ENCODE assay signal across 22 mouse cellular contexts in genomic region chr2:91977960-91978359, GRCm38 (mm10). TPM values are rescaled to one million over a fixed set of nuclear protein-coding genes. Genes with fewer than 3 reads are reported as not detected.
A peak's percentile ranks its signal among the peaks of the same experiment; 100 is the strongest.
DNase-seq lines count a peak whose midpoint lies in the region; ATAC-seq and TF ChIP-seq lines count a peak whose summit lies in the region.
"Had no signal": no experiment of that assay in that cellular context is flagged by ENCODE, and none has a peak within 500 bp of the region (broad histone marks: within the 10 kb centered on the region; RNA-seq: fewer than 3 reads in every experiment).

No protein-coding gene starts in this region.

- no peak overlapping the region for H3K4me3 ChIP-seq in heart, embryonic 11.5 days (ENCODE audit: low read depth, low read length)
- no peak overlapping the region for H3K4me3 ChIP-seq in midbrain, embryonic 15.5 days
- H3K4me3 ChIP-seq in midbrain, postnatal 0 days (ENCODE audit: low read depth, low read length) = no peak overlapping the region
- no peak overlapping the region for H3K4me3 ChIP-seq in embryonic facial prominence, embryonic 12.5 days
- no peak overlapping the region for H3K4me3 ChIP-seq in olfactory bulb, adult 2 months (ENCODE audit: insufficient read depth, low read depth, low read length)
- H3K4me3 ChIP-seq: hindbrain, embryonic 12.5 days; liver, embryonic 12.5 days; midbrain, embryonic 10.5 days; myocyte had no signal

- no peak overlapping the region for H3K4me2 ChIP-seq in heart, embryonic 11.5 days
- H3K4me2 ChIP-seq in midbrain, embryonic 15.5 days = no peak overlapping the region
- H3K4me2 ChIP-seq in midbrain, postnatal 0 days (ENCODE audit: low read depth, low read length, poor library complexity, severe bottlenecking) = no peak overlapping the region
- no peak overlapping the region for H3K4me2 ChIP-seq in embryonic facial prominence, embryonic 12.5 days (replicated peaks)
- H3K4me2 ChIP-seq: hindbrain, embryonic 12.5 days; liver, embryonic 12.5 days had no signal

- ATAC-seq in heart, embryonic 11.5 days (replicated peaks; ENCODE audit: insufficient number of reproducible peaks, low FRiP score, low TSS enrichment) = no peak
- ATAC-seq in midbrain, embryonic 15.5 days (replicated peaks) = no peak
- ATAC-seq in midbrain, postnatal 0 days (ENCODE audit: low FRiP score) = no peak
- ATAC-seq in embryonic facial prominence, embryonic 12.5 days (ENCODE audit: insufficient number of reproducible peaks, insufficient read depth, low FRiP score, low TSS enrichment) = no peak
- ATAC-seq: liver, embryonic 12.5 days had no signal

- H3K36me3 ChIP-seq in heart, embryonic 11.5 days (ENCODE audit: control insufficient read depth, insufficient read depth, low read length) = no peaks in the 10 kb centered on the region
- H3K36me3 ChIP-seq in midbrain, embryonic 15.5 days (replicated peaks) = no peaks in the 10 kb centered on the region
- no peaks in the 10 kb centered on the region for H3K36me3 ChIP-seq in midbrain, postnatal 0 days (ENCODE audit: insufficient read depth, low read length)
- H3K36me3 ChIP-seq in embryonic facial prominence, embryonic 12.5 days = no peaks in the 10 kb centered on the region
- H3K36me3 ChIP-seq: hindbrain, embryonic 12.5 days; liver, embryonic 12.5 days; midbrain, embryonic 10.5 days had no signal

- H3K27me3 ChIP-seq in heart, embryonic 11.5 days (ENCODE audit: control insufficient read depth, insufficient read depth, low read length) = peaks cover 33% of the 10 kb centered on the region
- H3K27me3 ChIP-seq in midbrain, embryonic 15.5 days (replicated peaks) = peaks cover 31% of the 10 kb centered on the region
- peaks cover 14% of the 10 kb centered on the region for H3K27me3 ChIP-seq in midbrain, postnatal 0 days (ENCODE audit: insufficient read depth, low read length)
- peaks cover 46% of the 10 kb centered on the region for H3K27me3 ChIP-seq in embryonic facial prominence, embryonic 12.5 days

- TF ChIP-seq CTCF in midbrain, postnatal 0 days (IDR thresholded peaks at IDR 0.05) = no peak
- TF ChIP-seq CTCF in olfactory bulb, adult 2 months (IDR thresholded peaks at IDR 0.05; ENCODE audit: insufficient read depth, low read depth, low read length) = no peak

- TF ChIP-seq POLR2A in olfactory bulb, adult 2 months (IDR thresholded peaks at IDR 0.05; ENCODE audit: insufficient read depth, low read depth, low read length) = no peak

- WGBS in heart, embryonic 11.5 days (ENCODE audit: insufficient replicate concordance) = 60% methylated on average over 4 of the region's 4 CpGs
- 85% methylated on average over 4 of the region's 4 CpGs for WGBS in midbrain, embryonic 15.5 days
- 86% methylated on average over 4 of the region's 4 CpGs for WGBS in midbrain, postnatal 0 days
- WGBS in embryonic facial prominence, embryonic 12.5 days = 74% methylated on average over 4 of the region's 4 CpGs
- WGBS in olfactory bulb, adult 2 months = 79% methylated on average over 4 of the region's 4 CpGs

- peaks cover 31% of the 10 kb centered on the region for H3K4me1 ChIP-seq in heart, embryonic 11.5 days (ENCODE audit: control insufficient read depth, insufficient read depth, low read length)
- peaks cover 28% of the 10 kb centered on the region for H3K4me1 ChIP-seq in midbrain, embryonic 15.5 days
- no peaks in the 10 kb centered on the region; the same call in 1 of the 2 replicates for H3K4me1 ChIP-seq in midbrain, postnatal 0 days (ENCODE audit: insufficient read depth, low read length)
- peaks cover 23% of the 10 kb centered on the region for H3K4me1 ChIP-seq in embryonic facial prominence, embryonic 12.5 days
- peaks cover 29% of the 10 kb centered on the region for H3K4me1 ChIP-seq in olfactory bulb, adult 2 months (ENCODE audit: control insufficient read depth, insufficient read depth, low read length)

- H3K9me3 ChIP-seq in heart, embryonic 11.5 days (replicated peaks; ENCODE audit: control insufficient read depth, low read length) = no peaks in the 10 kb centered on the region
- H3K9me3 ChIP-seq in midbrain, embryonic 15.5 days = no peaks in the 10 kb centered on the region
- H3K9me3 ChIP-seq in midbrain, postnatal 0 days (ENCODE audit: low read length) = no peaks in the 10 kb centered on the region
- no peaks in the 10 kb centered on the region for H3K9me3 ChIP-seq in embryonic facial prominence, embryonic 12.5 days
- H3K9me3 ChIP-seq: hindbrain, embryonic 12.5 days; liver, embryonic 12.5 days; midbrain, embryonic 10.5 days had no signal

- H3K27ac ChIP-seq in heart, embryonic 11.5 days (ENCODE audit: low read depth, low read length) = 0 out of 2 replicates have a peak overlapping the region, but pooled peaks have one; percentile 0
- 0 out of 2 replicates have a peak overlapping the region, but pooled peaks have one; percentile 7 for H3K27ac ChIP-seq in midbrain, embryonic 15.5 days
- no peak overlapping the region for H3K27ac ChIP-seq in midbrain, postnatal 0 days (ENCODE audit: low read depth, low read length)
- peak overlapping the region; percentile 54; the same call in 1 of the 2 replicates for H3K27ac ChIP-seq in embryonic facial prominence, embryonic 12.5 days
- H3K27ac ChIP-seq in olfactory bulb, adult 2 months (ENCODE audit: insufficient read depth, low read depth, low read length) = peak overlapping the region; percentile 38; the same call in 1 of the 2 replicates
- H3K27ac ChIP-seq: hindbrain, embryonic 12.5 days; liver, embryonic 12.5 days; midbrain, embryonic 10.5 days had no signal

- H3K9ac ChIP-seq in heart, embryonic 11.5 days (ENCODE audit: low read depth, low read length) = no peak overlapping the region
- no peak overlapping the region for H3K9ac ChIP-seq in midbrain, embryonic 15.5 days
- no peak overlapping the region for H3K9ac ChIP-seq in midbrain, postnatal 0 days (replicated peaks; ENCODE audit: low read length, poor library complexity, severe bottlenecking)
- H3K9ac ChIP-seq in embryonic facial prominence, embryonic 12.5 days = no peak overlapping the region
- H3K9ac ChIP-seq: hindbrain, embryonic 12.5 days; liver, embryonic 12.5 days had no signal

- DNase-seq in heart, adult 9 months (ENCODE audit: low spot score in 2 of 2) = no peak
- no peak for DNase-seq in midbrain, postnatal 0 days (ENCODE audit: low spot score)
- DNase-seq in kidney, adult 11 months = no peak
- no peak for DNase-seq in urinary bladder, adult 2 months (ENCODE audit: low spot score)
- DNase-seq: adrenal gland, adult 8-10 months; cerebellum, adult 8-10 months; kidney, adult 2 months; kidney, postnatal 4 days; layer of hippocampus, postnatal 36 days; left cerebral cortex, postnatal 4 days; lung, postnatal 14 days; right cerebral cortex, postnatal 25 days; thymus, adult 18-20 months had no signal

RNA-seq across cellular contexts. Expression of gene Dgkz, which starts 2.3 kb away (rescaled TPM):
- 42.1 and 49.6 TPM in 2 replicates for polyA plus RNA-seq in heart, embryonic 11.5 days (2014; fragmentation: Nextera tagmentation; extraction: Ambion mirVana)
- polyA plus RNA-seq in midbrain, embryonic 15.5 days (2015; fragmentation: Nextera tagmentation; extraction: Ambion mirVana) = 32.2 and 36.1 TPM in 2 replicates
- total RNA-seq in midbrain, postnatal 0 days (2014; rRNA removed) = 99.8 and 144 TPM in 2 replicates
- 35.1 and 36.6 TPM in 2 replicates for polyA plus RNA-seq in midbrain, postnatal 0 days (2015; fragmentation: Nextera tagmentation; extraction: Ambion mirVana)
- polyA plus RNA-seq in embryonic facial prominence, embryonic 12.5 days (2016; fragmentation: Nextera tagmentation; extraction: Ambion mirVana) = 39.1 and 40.8 TPM in 2 replicates
- 328 TPM in 1 of 2 replicates, not detected in the other for polyA plus RNA-seq in olfactory bulb, adult 2 months (2012; ENCODE audit: insufficient read depth, insufficient read length, low replicate concordance, missing spikeins)
- 135 and 148 TPM in 2 replicates for polyA plus RNA-seq in urinary bladder, adult 2 months (2012; rRNA removed)

RNA-seq across cellular contexts. Expression of gene Gm9821, which starts 32.5 kb away (rescaled TPM):
- polyA plus RNA-seq in heart, embryonic 11.5 days (2014; fragmentation: Nextera tagmentation; extraction: Ambion mirVana) = 1.8 and 2.8 TPM in 2 replicates
- 0.20 and 0.31 TPM in 2 replicates for polyA plus RNA-seq in midbrain, embryonic 15.5 days (2015; fragmentation: Nextera tagmentation; extraction: Ambion mirVana)
- total RNA-seq in midbrain, postnatal 0 days (2014; rRNA removed) = 0.11 TPM in 1 of 2 replicates, not detected in the other
- polyA plus RNA-seq in midbrain, postnatal 0 days (2015; fragmentation: Nextera tagmentation; extraction: Ambion mirVana) = 0.14 TPM in 1 of 2 replicates, not detected in the other
- polyA plus RNA-seq in embryonic facial prominence, embryonic 12.5 days (2016; fragmentation: Nextera tagmentation; extraction: Ambion mirVana) = 0.36 and 0.73 TPM in 2 replicates
- not detected in 2 replicates for polyA plus RNA-seq in olfactory bulb, adult 2 months (2012; ENCODE audit: insufficient read depth, insufficient read length, low replicate concordance, missing spikeins)
- 0.03 TPM in 1 of 2 replicates, not detected in the other for polyA plus RNA-seq in urinary bladder, adult 2 months (2012; rRNA removed)
- total RNA-seq: adrenal gland, adult 8-10 months; layer of hippocampus, postnatal 36 days; left cerebral cortex, postnatal 4 days had no signal
- polyA plus RNA-seq: brain, embryonic 14.5 days; kidney, adult 2 months had no signal

RNA-seq across cellular contexts. Expression of gene Mdk, which starts 45.9 kb away (rescaled TPM):
- polyA plus RNA-seq in heart, embryonic 11.5 days (2014; fragmentation: Nextera tagmentation; extraction: Ambion mirVana) = 842 and 965 TPM in 2 replicates
- polyA plus RNA-seq in midbrain, embryonic 15.5 days (2015; fragmentation: Nextera tagmentation; extraction: Ambion mirVana) = 132 and 158 TPM in 2 replicates
- 39.0 and 40.8 TPM in 2 replicates for total RNA-seq in midbrain, postnatal 0 days (2014; rRNA removed)
- polyA plus RNA-seq in midbrain, postnatal 0 days (2015; fragmentation: Nextera tagmentation; extraction: Ambion mirVana) = 71.0 and 71.4 TPM in 2 replicates
- 1,900 and 1,964 TPM in 2 replicates for polyA plus RNA-seq in embryonic facial prominence, embryonic 12.5 days (2016; fragmentation: Nextera tagmentation; extraction: Ambion mirVana)
- polyA plus RNA-seq in olfactory bulb, adult 2 months (2012; ENCODE audit: insufficient read depth, insufficient read length, low replicate concordance, missing spikeins) = not detected in 2 replicates
- 34.7 and 37.5 TPM in 2 replicates for polyA plus RNA-seq in urinary bladder, adult 2 months (2012; rRNA removed)

RNA-seq across cellular contexts. Expression of gene Creb3l1, which starts 46.3 kb away (rescaled TPM):
- 8.2 TPM in 2 replicates for polyA plus RNA-seq in heart, embryonic 11.5 days (2014; fragmentation: Nextera tagmentation; extraction: Ambion mirVana)
- 1.6 TPM in 2 replicates for polyA plus RNA-seq in midbrain, embryonic 15.5 days (2015; fragmentation: Nextera tagmentation; extraction: Ambion mirVana)
- total RNA-seq in midbrain, postnatal 0 days (2014; rRNA removed) = 3.2 TPM in 2 replicates
- 2.7 and 3.8 TPM in 2 replicates for polyA plus RNA-seq in midbrain, postnatal 0 days (2015; fragmentation: Nextera tagmentation; extraction: Ambion mirVana)
- 3.3 and 3.6 TPM in 2 replicates for polyA plus RNA-seq in embryonic facial prominence, embryonic 12.5 days (2016; fragmentation: Nextera tagmentation; extraction: Ambion mirVana)
- not detected in 2 replicates for polyA plus RNA-seq in olfactory bulb, adult 2 months (2012; ENCODE audit: insufficient read depth, insufficient read length, low replicate concordance, missing spikeins)
- polyA plus RNA-seq in urinary bladder, adult 2 months (2012; rRNA removed) = 4.9 and 15.4 TPM in 2 replicates

RNA-seq across cellular contexts. Expression of gene Chrm4, which starts 50.9 kb away (rescaled TPM):
- not detected in 2 replicates for polyA plus RNA-seq in heart, embryonic 11.5 days (2014; fragmentation: Nextera tagmentation; extraction: Ambion mirVana)
- 0.57 and 0.66 TPM in 2 replicates for polyA plus RNA-seq in midbrain, embryonic 15.5 days (2015; fragmentation: Nextera tagmentation; extraction: Ambion mirVana)
- 1.8 and 4.0 TPM in 2 replicates for total RNA-seq in midbrain, postnatal 0 days (2014; rRNA removed)
- 0.25 and 0.34 TPM in 2 replicates for polyA plus RNA-seq in midbrain, postnatal 0 days (2015; fragmentation: Nextera tagmentation; extraction: Ambion mirVana)
- polyA plus RNA-seq in embryonic facial prominence, embryonic 12.5 days (2016; fragmentation: Nextera tagmentation; extraction: Ambion mirVana) = 0.65 and 1.2 TPM in 2 replicates
- polyA plus RNA-seq in olfactory bulb, adult 2 months (2012; ENCODE audit: insufficient read depth, insufficient read length, low replicate concordance, missing spikeins) = not detected in 2 replicates
- 0.06 and 0.11 TPM in 2 replicates for polyA plus RNA-seq in urinary bladder, adult 2 months (2012; rRNA removed)

Comparison
In these comparisons a context has a peak if more than half of its experiments do, and no peak if none do; other contexts are left out.
1. RNA of gene Mdk, which starts 45.9 kb away (polyA plus RNA-seq): 1,900 to 1,964 TPM in embryonic facial prominence, embryonic 12.5 days, 842 to 965 TPM in heart, embryonic 11.5 days, 132 to 158 TPM in midbrain, embryonic 15.5 days, 71.0 to 71.4 TPM in midbrain, postnatal 0 days and 34.7 to 37.5 TPM in urinary bladder, adult 2 months; not detected in olfactory bulb, adult 2 months; every median in the first group is over 10 times any median in the second.